Mouse (Mus musculus): ENCODE results near the gene Slc15a1. TPM values are rescaled to one million over a fixed set of nuclear protein-coding genes. Genes with fewer than 3 reads are reported as not detected.
A peak's percentile ranks its signal among the peaks of the same experiment; 100 is the strongest.
"Not testable (repeated sequence)": the region's sequence is repeated elsewhere in the genome, so short reads cannot be mapped to it uniquely, and the experiment has no call there.

The Slc15a1 gene
- polyA plus RNA-seq, 1 experiment = 0.07 TPM

- TF ChIP-seq POLR2A (IDR thresholded peaks at IDR 0.05; ENCODE audit: borderline replicate concordance, extremely low read depth, insufficient read depth, insufficient read length, poor library complexity, severe bottlenecking) = no peak
- TF ChIP-seq CTCF (IDR thresholded peaks at IDR 0.05; ENCODE audit: borderline replicate concordance, extremely low read depth, insufficient read depth, insufficient read length) = no peak
- no peak for DNase-seq (ENCODE audit: low read depth)
Observed at GRCm38 (mm10) chr14:121423341-121423751, 81.7 kb downstream of the Slc15a1 start.

- DNase-seq (ENCODE audit: low read depth) = no peak
- TF ChIP-seq POLR2A (IDR thresholded peaks at IDR 0.05; ENCODE audit: borderline replicate concordance, extremely low read depth, insufficient read depth, insufficient read length, poor library complexity, severe bottlenecking) (no peak), CTCF (IDR thresholded peaks at IDR 0.05; ENCODE audit: borderline replicate concordance, extremely low read depth, insufficient read depth, insufficient read length) (no peak)
Observed at GRCm38 (mm10) chr14:121422664-121423340, 82.2 kb downstream of the Slc15a1 start.

DNA sequence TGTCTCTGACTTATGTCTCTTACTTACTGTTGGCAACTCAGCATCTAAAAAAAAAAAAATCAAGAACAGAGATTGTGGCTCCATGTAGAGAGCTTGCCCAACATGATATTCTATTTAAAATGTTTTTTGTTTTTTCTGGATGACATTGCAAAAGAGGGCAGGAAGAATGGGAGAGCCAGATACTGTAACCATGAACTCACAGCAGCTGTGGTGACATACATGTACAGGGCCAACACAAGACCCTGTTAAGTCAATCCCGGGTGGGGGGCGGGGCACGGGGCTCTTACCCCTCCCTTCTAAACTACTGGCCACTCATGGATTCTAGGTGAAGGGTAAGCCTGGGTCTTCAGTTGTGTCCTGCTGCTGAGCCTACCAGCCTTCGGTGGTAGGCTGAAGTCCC, 83.1 kb downstream of the Slc15a1 start:
- no peak for DNase-seq (ENCODE audit: low read depth)
- TF ChIP-seq CTCF (IDR thresholded peaks at IDR 0.05; ENCODE audit: borderline replicate concordance, extremely low read depth, insufficient read depth, insufficient read length) (no peak), POLR2A (IDR thresholded peaks at IDR 0.05; ENCODE audit: borderline replicate concordance, extremely low read depth, insufficient read depth, insufficient read length, poor library complexity, severe bottlenecking) (no peak)

DNA sequence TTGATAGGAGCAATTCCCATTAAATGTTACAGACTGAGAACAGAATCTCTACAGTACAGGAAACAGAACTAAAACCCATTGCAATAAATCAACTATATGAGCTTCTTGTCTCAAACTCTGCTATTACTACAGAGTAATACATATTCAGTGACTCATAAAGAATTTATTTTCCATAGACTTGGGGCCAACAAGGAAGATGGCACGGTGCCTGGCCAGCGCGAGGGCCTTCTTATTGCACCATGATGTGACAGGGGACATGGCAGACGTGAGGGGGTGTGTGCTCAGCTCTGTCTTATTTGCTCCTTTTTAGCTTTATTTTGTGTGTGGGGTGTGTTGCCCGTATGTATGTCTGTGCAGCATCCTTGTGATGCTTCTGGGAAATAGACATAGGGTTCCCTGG, 87.5 kb downstream of the Slc15a1 start:
- no peak for DNase-seq (ENCODE audit: low read depth)
- TF ChIP-seq CTCF (IDR thresholded peaks at IDR 0.05; ENCODE audit: borderline replicate concordance, extremely low read depth, insufficient read depth, insufficient read length) (no peak), POLR2A (IDR thresholded peaks at IDR 0.05; ENCODE audit: borderline replicate concordance, extremely low read depth, insufficient read depth, insufficient read length, poor library complexity, severe bottlenecking) (no peak)

- no peak for DNase-seq (ENCODE audit: low read depth)
- TF ChIP-seq CTCF (IDR thresholded peaks at IDR 0.05; ENCODE audit: borderline replicate concordance, extremely low read depth, insufficient read depth, insufficient read length) = no peak
- no peak for TF ChIP-seq POLR2A (IDR thresholded peaks at IDR 0.05; ENCODE audit: borderline replicate concordance, extremely low read depth, insufficient read depth, insufficient read length, poor library complexity, severe bottlenecking)
Observed at GRCm38 (mm10) chr14:121416626-121417319, 88.3 kb downstream of the Slc15a1 start.

GRCm38 (mm10) chr14:121414635-121415241, 90.3 kb downstream of the Slc15a1 start:
- peak; percentile 17 for DNase-seq (ENCODE audit: low read depth)

GRCm38 (mm10) chr14:121413726-121414125, 91.3 kb downstream of the Slc15a1 start:
- not testable (repeated sequence) for DNase-seq (ENCODE audit: low read depth)

More at GRCm38 (mm10) chr14:121414635-121415241, 90.3 kb downstream of the Slc15a1 start:
- no peak for TF ChIP-seq POLR2A (IDR thresholded peaks at IDR 0.05; ENCODE audit: borderline replicate concordance, extremely low read depth, insufficient read depth, insufficient read length, poor library complexity, severe bottlenecking)
- TF ChIP-seq CTCF (IDR thresholded peaks at IDR 0.05; ENCODE audit: borderline replicate concordance, extremely low read depth, insufficient read depth, insufficient read length) = no peak

Other genes with a start within 250 kb of the Slc15a1 start
- gene Stk24, start 125.2 kb downstream of the Slc15a1 start, polyA plus RNA-seq (2012; rRNA removed) = 26.2 and 29.7 TPM in 2 replicates

All from brain, embryonic 14.5 days (tissue).